Mouse (Mus musculus) adrenal gland, postnatal 14 days (tissue): Measurements from ENCODE around the gene Kcnj3. TPM values are rescaled to one million over a fixed set of nuclear protein-coding genes. Genes with fewer than 3 reads are reported as not detected.
"Not testable (repeated sequence)": the region's sequence is repeated elsewhere in the genome, so short reads cannot be mapped to it uniquely, and the experiment has no call there.

Experiments
- DNase-seq: peaks from one replicate; pipeline ENCODE4 v3.0.0; 2021; ENCODE audit warnings: mixed read lengths
- long read RNA-seq, 2 experiments: library from polyadenylated mRNA; stranded (forward); transcript quantifications; one replicate each; pipeline ENCODE4 v2.0.0; 2021
- total RNA-seq: library from RNA; stranded (reverse); gene quantifications from 2 replicates; pipeline ENCODE4 v1.2.3, GENCODE M21; 2021

Kcnj3 gene
- total RNA-seq: 0.56 and 1.2 TPM in 2 replicates
- long read RNA-seq, experiment 1, partial matches to known transcripts: 0 of 1 reads
- long read RNA-seq, experiment 1, other reads (novel, unspliced or antisense): 1 of 1 reads
- long read RNA-seq, experiment 2: 0 reads

GRCm38 (mm10) chr2:55435721-55436260 is at the start of gene Kcnj3:
Gene Kcnj3, plus strand, starts transcription at chr2:55435970.
- no peak for DNase-seq

- DNase-seq: no peak
These were observed 45.3 kb upstream of the Kcnj3 start for GRCm38 (mm10) chr2:55390330-55390989.

DNA sequence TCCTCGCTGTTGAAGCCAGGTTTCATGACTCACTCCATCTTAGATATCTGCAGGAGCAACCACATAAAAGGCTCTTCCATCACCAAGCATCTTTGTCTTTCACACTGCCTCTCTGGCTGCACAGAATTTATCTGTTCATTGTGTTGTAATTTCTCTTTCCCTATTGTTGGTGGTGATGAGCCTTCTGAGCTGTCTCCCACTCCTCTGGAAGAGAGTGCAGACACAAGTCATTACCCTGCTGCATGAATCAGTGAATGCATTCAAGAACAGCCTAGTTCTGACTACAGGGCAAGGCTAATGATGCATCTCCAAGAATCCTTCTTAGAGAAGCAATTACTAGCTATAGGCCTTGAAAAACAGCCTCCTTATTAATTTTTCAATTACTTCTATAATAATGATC is 30.5 kb upstream of the Kcnj3 start:
- DNase-seq: no peak

- DNase-seq: no peak
These were observed 8.1 kb upstream of the Kcnj3 start for GRCm38 (mm10) chr2:55427633-55428032.

- no peak for DNase-seq
These were observed 3.7 kb upstream of the Kcnj3 start for GRCm38 (mm10) chr2:55432104-55432503.

DNA sequence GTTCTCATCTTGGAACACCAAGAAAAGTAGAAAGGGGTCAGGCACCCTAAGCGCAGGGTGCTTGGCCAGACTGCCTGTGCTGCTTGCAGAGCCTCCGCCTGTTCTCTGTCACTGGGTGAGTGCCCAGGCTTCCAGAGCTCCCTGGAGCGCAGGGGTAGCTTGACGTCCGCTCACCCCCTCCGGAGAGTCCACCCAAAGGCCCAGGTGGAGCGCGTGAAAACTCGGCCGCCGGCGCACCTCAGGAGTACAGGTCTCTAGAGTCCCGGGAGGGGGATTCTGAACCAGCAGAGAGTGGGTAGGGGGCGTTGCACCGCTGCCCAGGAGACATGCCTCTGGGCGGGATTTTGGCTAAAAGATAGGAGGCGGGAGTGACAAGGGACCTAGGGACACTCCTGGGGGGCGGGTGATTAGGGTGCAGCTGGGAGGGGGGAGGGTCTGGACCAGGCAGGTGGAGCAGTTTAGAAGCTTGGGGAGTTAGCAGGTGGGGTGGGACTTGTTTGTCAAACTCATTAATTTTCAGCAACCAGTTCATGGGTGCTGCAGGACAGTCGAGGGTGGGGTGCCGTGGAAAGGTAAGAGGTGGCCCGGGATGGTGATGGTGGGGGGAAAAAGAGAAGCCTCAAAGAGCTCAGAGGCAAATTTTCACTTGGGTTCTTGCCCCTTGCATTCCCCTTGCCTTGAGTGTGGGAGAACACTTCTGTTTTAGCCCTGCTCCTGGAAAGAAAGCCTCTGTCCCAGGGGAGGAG is 664 bp downstream of the Kcnj3 start:
- DNase-seq: no peak

DNA sequence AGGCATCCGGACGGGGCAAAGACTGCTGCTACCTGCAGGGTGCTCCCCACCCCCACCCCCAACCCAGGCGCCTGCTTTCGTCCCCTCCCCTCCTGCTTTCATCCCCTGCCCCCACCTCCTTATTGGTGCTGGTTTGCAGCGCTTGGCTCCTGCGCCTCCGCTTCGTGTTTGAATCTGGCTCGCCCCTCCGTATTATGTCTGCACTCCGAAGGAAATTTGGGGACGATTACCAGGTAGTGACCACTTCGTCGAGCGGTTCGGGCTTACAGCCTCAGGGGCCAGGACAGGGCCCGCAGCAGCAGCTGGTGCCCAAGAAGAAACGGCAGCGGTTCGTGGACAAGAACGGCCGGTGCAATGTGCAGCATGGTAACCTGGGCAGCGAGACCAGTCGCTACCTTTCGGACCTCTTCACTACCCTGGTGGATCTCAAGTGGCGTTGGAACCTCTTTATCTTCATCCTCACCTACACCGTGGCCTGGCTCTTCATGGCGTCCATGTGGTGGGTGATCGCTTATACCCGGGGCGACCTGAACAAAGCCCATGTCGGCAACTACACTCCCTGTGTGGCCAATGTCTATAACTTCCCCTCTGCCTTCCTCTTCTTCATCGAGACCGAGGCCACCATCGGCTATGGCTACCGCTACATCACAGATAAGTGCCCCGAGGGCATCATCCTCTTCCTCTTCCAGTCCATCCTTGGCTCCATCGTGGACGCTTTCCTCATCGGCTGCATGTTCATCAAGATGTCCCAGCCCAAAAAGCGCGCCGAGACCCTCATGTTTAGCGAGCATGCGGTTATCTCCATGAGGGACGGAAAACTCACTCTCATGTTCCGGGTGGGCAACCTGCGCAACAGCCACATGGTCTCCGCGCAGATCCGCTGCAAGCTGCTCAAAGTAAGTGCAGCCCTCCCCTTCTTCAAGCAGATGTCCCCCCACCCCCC is 1.5 kb downstream of the Kcnj3 start:
- no peak for DNase-seq

DNA sequence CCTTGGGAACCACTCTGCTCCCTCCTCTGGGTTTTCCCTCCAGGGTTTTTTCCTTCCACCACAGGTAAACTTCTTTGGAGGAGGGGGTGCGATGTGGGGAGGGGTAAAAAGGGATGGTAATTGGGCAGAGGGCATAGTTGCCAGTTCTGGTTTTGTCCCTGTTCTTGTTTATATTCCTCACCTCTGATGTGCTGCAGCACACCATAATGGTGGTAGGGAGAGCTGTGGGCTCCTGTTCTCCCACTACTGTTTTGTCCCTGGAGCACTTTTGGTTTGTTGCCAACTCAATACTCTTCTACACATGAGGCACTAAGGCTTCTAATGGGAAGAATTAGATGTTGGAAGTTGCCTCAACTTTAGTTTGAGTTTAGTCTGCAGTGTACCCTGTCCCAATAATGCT is 2.2 kb downstream of the Kcnj3 start:
- DNase-seq: no peak

DNA sequence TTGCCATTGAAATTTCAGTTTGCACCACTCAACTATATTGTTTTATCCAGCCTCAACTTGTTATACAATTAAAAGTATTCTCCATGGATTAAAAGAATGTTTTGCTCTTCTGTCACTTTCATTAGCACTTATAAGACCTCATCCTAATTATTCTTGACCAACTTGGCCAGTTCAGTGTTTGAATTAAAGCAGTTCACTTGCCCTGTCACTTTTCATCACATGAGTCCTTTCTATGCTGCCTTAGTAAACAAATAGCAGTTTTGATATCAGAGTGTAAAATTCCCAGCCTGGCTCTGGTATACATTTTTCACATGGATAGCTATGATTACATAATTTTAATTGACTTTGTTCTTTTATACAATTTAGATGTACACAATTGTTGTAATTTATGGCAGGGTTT is 3.4 kb downstream of the Kcnj3 start:
- no peak for DNase-seq

DNA sequence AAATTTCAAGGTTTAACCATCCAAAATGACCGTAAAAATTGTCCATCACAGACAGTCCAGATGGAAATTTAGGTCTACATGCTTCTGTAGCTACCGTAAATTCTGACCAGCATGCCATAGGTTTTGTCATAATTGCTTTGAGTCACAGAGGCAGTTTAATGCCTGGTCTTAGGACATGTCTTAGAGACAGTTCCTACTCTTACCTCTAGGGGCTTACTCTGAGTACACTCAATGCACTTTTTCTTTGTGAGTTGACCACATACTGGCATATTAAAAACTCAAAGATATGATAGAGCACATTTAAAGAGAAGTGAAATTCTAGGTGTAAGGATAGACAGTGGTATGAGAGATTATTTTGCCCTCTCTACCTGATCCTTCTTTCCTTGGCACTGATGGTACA is 6.2 kb downstream of the Kcnj3 start:
- DNase-seq: no peak

DNA sequence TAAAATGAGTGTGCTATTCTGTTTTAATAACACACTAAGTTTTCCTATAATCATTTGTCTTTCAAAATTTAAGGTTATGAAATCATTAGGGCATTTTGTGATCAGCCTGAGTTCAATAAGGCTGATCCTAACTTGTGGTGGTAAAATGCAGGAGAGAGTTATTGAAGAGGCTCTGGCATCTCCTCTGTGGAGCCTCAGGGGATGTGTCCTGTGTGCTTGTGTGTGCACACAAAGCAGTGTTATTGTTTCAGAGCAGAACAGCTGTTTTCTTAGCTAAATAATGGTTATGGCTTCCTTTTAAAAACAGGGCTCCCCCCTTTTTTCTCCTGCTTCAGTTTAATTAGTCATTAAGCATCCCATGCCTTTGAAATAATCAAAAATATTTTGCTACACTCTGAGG is 11.5 kb downstream of the Kcnj3 start:
- no peak for DNase-seq

DNA sequence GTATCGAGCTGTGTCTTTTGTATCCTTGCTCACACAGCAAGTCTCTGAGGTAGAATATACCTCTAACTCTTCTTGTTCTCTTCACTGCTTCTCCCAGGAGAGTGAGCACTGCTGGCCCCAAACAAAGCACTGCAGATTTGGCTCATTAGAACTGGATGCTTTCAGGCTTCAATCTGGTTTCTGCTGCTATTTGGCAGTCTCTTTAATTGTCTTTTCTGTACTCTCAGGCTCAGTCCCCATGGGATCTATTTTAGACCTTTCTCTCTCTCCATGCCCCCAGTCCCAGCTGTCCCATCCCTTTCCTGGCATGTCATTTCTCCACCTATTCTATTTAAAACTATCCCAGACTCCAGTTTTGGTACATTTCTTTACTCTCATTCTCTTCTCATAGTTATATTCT is 15.0 kb downstream of the Kcnj3 start:
- no peak for DNase-seq

DNA sequence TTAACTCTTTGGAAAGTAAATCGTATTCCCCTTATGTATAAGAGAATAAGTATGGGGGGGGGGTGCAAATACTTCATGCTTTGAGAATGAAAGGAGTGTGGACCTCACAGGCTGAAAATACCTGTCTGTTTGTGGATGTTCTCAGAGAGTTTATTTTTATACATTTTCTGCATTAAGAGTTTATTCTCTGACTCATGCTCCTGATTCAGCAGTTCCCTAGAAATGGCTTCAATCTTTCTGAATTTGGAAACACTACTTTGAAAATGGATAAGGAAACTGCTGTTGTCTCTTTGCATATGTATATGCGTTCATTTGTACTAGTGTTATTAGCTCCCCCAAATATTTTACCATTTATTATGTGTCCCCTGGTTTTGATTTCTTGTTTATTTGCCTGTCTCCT is 23.4 kb downstream of the Kcnj3 start:
- DNase-seq: no peak

GRCm38 (mm10) chr2:55469141-55469540 is 33.4 kb downstream of the Kcnj3 start:
- no peak for DNase-seq

- no peak for DNase-seq
These were observed 34.2 kb downstream of the Kcnj3 start for GRCm38 (mm10) chr2:55470006-55470405.

- DNase-seq: no peak
These were observed 43.7 kb downstream of the Kcnj3 start for GRCm38 (mm10) chr2:55479511-55479910.

DNA sequence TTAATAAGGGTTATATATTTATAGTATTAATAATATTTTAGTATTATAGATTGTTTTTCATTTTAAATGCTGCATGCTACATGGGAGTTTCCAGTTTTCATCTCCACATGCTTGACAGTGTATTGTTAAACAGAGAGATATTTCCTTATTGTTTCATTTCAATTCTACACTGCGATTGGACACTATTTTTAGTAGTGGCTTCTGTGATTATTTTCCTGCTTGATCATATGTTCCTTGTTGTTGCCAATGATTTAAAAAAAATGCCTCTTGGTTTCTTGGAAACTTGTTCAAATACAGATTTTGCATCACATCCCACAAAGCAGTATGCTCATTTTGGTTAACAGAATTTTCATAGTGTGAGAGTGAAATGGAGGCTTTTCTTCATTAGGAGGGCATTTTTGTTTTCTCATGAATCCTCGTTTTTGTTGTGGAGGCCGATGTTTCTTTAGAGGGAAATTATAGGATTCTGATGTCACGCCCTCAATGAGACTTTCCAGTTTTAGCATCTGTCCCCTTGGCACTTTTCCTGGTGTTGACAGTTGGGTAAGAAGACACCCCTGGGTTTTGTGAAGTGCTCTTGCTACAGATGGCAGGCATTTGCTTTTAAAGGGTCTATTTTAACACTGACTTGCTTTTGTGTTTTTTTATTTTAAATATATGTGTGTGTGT is 44.3 kb downstream of the Kcnj3 start:
- no peak for DNase-seq

- DNase-seq: no peak
These were observed 44.8 kb downstream of the Kcnj3 start for GRCm38 (mm10) chr2:55480602-55480965.

- DNase-seq: not testable (repeated sequence)
These were observed 49.8 kb downstream of the Kcnj3 start for GRCm38 (mm10) chr2:55485500-55486129.

GRCm38 (mm10) chr2:55503390-55504176 is 67.8 kb downstream of the Kcnj3 start:
- no peak for DNase-seq

DNA sequence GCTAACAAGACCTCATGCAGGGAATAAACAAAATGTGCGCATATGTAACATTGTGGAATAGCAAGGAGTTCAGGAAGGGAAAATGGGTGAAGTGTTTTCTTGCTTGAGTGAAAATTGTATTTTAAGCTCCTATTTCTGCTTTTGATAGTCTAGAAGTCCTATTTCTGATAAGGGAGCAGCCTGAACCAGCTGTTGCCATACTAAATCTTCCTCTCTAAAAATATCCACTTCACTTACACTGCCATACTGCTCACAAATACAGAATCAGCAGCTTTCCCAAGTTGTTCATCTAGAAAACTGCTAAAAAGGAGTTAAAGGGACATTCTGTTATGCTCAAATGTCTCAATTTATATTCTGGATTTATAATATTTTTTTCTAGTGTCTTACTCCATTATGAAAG is 69.9 kb downstream of the Kcnj3 start:
- DNase-seq: no peak
